Mouse (Mus musculus) lung, embryonic 14.5 days (tissue): ENCODE measurements around the gene Mus81. TPM values are rescaled to one million over a fixed set of nuclear protein-coding genes. Genes with fewer than 3 reads are reported as not detected.
A peak's percentile ranks its signal among the peaks of the same experiment; 100 is the strongest.

Experiments
- ATAC-seq: fragments of 200-750 bp; cut with Nextera tagmentation; 2 replicates; pipeline ENCODE4 v1.8.0; 2017; ENCODE audit warnings: mild to moderate bottlenecking, moderate TSS enrichment, moderate library complexity; ENCODE audit not compliant: insufficient read depth
- DNase-seq: peaks from one replicate; pipeline ENCODE4 v3.0.0-alpha.2; 2015
- H3K27ac ChIP-seq: fragments of 300-500 bp; sonication (generic); 2 replicates; pipeline ENCODE4 v1.5.1; 2014; ENCODE audit warnings: low read depth, mild to moderate bottlenecking, moderate library complexity
- H3K27me3 ChIP-seq: fragments of 300-500 bp; sonication (generic); 2 replicates; pipeline ENCODE4 v1.6.1; 2014; ENCODE audit warnings: low read length, control low read depth; ENCODE audit not compliant: insufficient read depth
- H3K36me3 ChIP-seq: fragments of 300-500 bp; sonication (generic); 2 replicates; pipeline ENCODE4 v1.6.1; 2014; ENCODE audit warnings: control low read depth; ENCODE audit not compliant: insufficient read depth
- H3K4me1 ChIP-seq: fragments of 300-500 bp; sonication (generic); 2 replicates; pipeline ENCODE4 v1.6.1; 2014; ENCODE audit warnings: antibody characterized with exemption, control low read depth; ENCODE audit not compliant: insufficient read depth
- H3K4me2 ChIP-seq: fragments of 300-500 bp; sonication (generic); 2 replicates; pipeline ENCODE4 v1.6.1; 2014; ENCODE audit warnings: mild to moderate bottlenecking
- H3K4me3 ChIP-seq: fragments of 300-500 bp; sonication (generic); 2 replicates; pipeline ENCODE4 v1.5.1; 2014; ENCODE audit warnings: low read depth, low read length
- H3K9ac ChIP-seq: fragments of 300-500 bp; sonication (generic); 2 replicates; pipeline ENCODE4 v1.6.1; 2014
- H3K9me3 ChIP-seq: fragments of 300-500 bp; sonication (generic); 2 replicates; pipeline ENCODE4 v1.6.1; 2016; ENCODE audit warnings: low read depth, low read length, control low read depth
- CTCF ChIP-seq: IDR thresholded peaks from 2 replicates; pipeline ENCODE4 v1.5.1; 2016; ENCODE audit warnings: antibody characterized with exemption, low read depth
- WGBS: fragments of 180-500 bp; shearing (Covaris S2); extraction: QIAGEN DNeasy Blood & Tissue Kit; methylation state at CpG from one replicate; pipeline ENCODE4 v1.1.7; 2014; 5-methylcytosine and 5-hydroxymethylcytosine counted together
- polyA plus RNA-seq: library from polyadenylated mRNA; unstranded; fragments of >200 nt; fragmentation: Nextera tagmentation; extraction: Ambion mirVana; gene quantifications from 2 replicates; pipeline ENCODE4 v1.2.1, GENCODE M21; 2014

Mus81 gene
- polyA plus RNA-seq, 1 experiment from 2014 or later = 39.8 TPM

GRCm38 (mm10) chr19:5460465-5460911 lies 27.7 kb downstream of the Mus81 start, which contains the start of gene Fibp:
Gene Fibp, plus strand, starts transcription at chr19:5460615.
- WGBS = 1% methylated on average over 32 of the region's 32 CpGs
- TF ChIP-seq CTCF = no peak
- H3K4me2 ChIP-seq = peak within 1 kb of the TSS; percentile 82
- peaks cover 34% of the 10 kb centered on the region for H3K36me3 ChIP-seq
- peak within 1 kb of the TSS; percentile 57 for H3K4me3 ChIP-seq
- H3K27ac ChIP-seq = peak within 1 kb of the TSS; percentile 42; the same call in 1 of the 2 replicates
- H3K27me3 ChIP-seq = no peaks in the 10 kb centered on the region
- peak within 1 kb of the TSS; percentile 62 for H3K9ac ChIP-seq
- no peaks in the 10 kb centered on the region for H3K9me3 ChIP-seq
- DNase-seq (peak; percentile 97), ATAC-seq (peak; percentile 64)
- H3K4me1 ChIP-seq = peaks cover 10% of the 10 kb centered on the region

GRCm38 (mm10) chr19:5459896-5460295 lies 28.3 kb downstream of the Mus81 start:
- 0 out of 2 replicates have a peak overlapping the region, but pooled peaks have one; percentile 10 for H3K27ac ChIP-seq
- H3K4me3 ChIP-seq = peak overlapping the region; percentile 57
- DNase-seq (no peak), ATAC-seq (no peak)
- peaks cover 10% of the 10 kb centered on the region for H3K4me1 ChIP-seq
- peak overlapping the region; percentile 82 for H3K4me2 ChIP-seq
- H3K9me3 ChIP-seq = no peaks in the 10 kb centered on the region
- H3K27me3 ChIP-seq = no peaks in the 10 kb centered on the region
- H3K36me3 ChIP-seq = peaks cover 30% of the 10 kb centered on the region
- H3K9ac ChIP-seq = peak overlapping the region; percentile 62
- no peak for TF ChIP-seq CTCF
- 24% methylated on average over 3 of the region's 3 CpGs for WGBS

- DNase-seq (no peak), ATAC-seq (no peak)
- no peak for TF ChIP-seq CTCF
- peaks cover 10% of the 10 kb centered on the region for H3K4me1 ChIP-seq
- H3K4me2 ChIP-seq = no peak overlapping the region
- WGBS = 67% methylated on average over 7 of the region's 7 CpGs
- no peaks in the 10 kb centered on the region for H3K9me3 ChIP-seq
- H3K36me3 ChIP-seq = peaks cover 25% of the 10 kb centered on the region
- no peaks in the 10 kb centered on the region for H3K27me3 ChIP-seq
- H3K9ac ChIP-seq = no peak overlapping the region
- no peak overlapping the region for H3K4me3 ChIP-seq
- H3K27ac ChIP-seq = no peak overlapping the region
Observed at GRCm38 (mm10) chr19:5459019-5459418, 29.2 kb downstream of the Mus81 start.

GRCm38 (mm10) chr19:5457746-5458442 lies 30.3 kb downstream of the Mus81 start, which contains the start of gene Ccdc85b:
Gene Ccdc85b, minus strand, starts transcription at chr19:5457894.
- 12% methylated on average over 14 of the region's 14 CpGs for WGBS
- H3K9ac ChIP-seq = peak within 1 kb of the TSS; percentile 78
- H3K27me3 ChIP-seq = no peaks in the 10 kb centered on the region
- H3K9me3 ChIP-seq = no peaks in the 10 kb centered on the region
- H3K36me3 ChIP-seq = peaks cover 21% of the 10 kb centered on the region
- H3K4me3 ChIP-seq = peak within 1 kb of the TSS; percentile 84
- DNase-seq = no peak
- H3K27ac ChIP-seq = peak within 1 kb of the TSS; percentile 90
- peak within 1 kb of the TSS; percentile 99 for H3K4me2 ChIP-seq
- TF ChIP-seq CTCF = no peak
- peaks cover 10% of the 10 kb centered on the region for H3K4me1 ChIP-seq
- ATAC-seq = no peak

GRCm38 (mm10) chr19:5456922-5457745 lies 31.1 kb downstream of the Mus81 start:
- H3K4me2 ChIP-seq = peak overlapping the region; percentile 99
- peak; percentile 89 for ATAC-seq

GRCm38 (mm10) chr19:5456241-5456921 lies 31.8 kb downstream of the Mus81 start:
- Histone ChIP-seq H3K9me3 (no peaks in the 10 kb centered on the region), H3K4me2 (peak overlapping the region; percentile 99), H3K27ac (peak overlapping the region; percentile 90), H3K27me3 (no peaks in the 10 kb centered on the region), H3K4me1 (peaks cover 8% of the 10 kb centered on the region), H3K4me3 (peak overlapping the region; percentile 84), H3K9ac (peak overlapping the region; percentile 78), H3K36me3 (peaks cover 10% of the 10 kb centered on the region)
- DNase-seq (peak; percentile 62), ATAC-seq (no peak)
- 2% methylated on average over 26 of the region's 26 CpGs for WGBS
- no peak for TF ChIP-seq CTCF

More at GRCm38 (mm10) chr19:5456922-5457745, 31.1 kb downstream of the Mus81 start:
- Histone ChIP-seq H3K27me3 (no peaks in the 10 kb centered on the region), H3K27ac (peak overlapping the region; percentile 90), H3K4me1 (peaks cover 10% of the 10 kb centered on the region), H3K4me3 (peak overlapping the region; percentile 84), H3K9me3 (no peaks in the 10 kb centered on the region), H3K36me3 (peaks cover 14% of the 10 kb centered on the region), H3K9ac (peak overlapping the region; percentile 78)
- no peak; the same call in 1 of the 2 replicates for TF ChIP-seq CTCF
- DNase-seq = peak; percentile 96
- WGBS = under 1% methylated on average over 70 of the region's 70 CpGs
